Comparison of ENCODE assay signal across 24 mouse cellular contexts in the genomic region with DNA sequence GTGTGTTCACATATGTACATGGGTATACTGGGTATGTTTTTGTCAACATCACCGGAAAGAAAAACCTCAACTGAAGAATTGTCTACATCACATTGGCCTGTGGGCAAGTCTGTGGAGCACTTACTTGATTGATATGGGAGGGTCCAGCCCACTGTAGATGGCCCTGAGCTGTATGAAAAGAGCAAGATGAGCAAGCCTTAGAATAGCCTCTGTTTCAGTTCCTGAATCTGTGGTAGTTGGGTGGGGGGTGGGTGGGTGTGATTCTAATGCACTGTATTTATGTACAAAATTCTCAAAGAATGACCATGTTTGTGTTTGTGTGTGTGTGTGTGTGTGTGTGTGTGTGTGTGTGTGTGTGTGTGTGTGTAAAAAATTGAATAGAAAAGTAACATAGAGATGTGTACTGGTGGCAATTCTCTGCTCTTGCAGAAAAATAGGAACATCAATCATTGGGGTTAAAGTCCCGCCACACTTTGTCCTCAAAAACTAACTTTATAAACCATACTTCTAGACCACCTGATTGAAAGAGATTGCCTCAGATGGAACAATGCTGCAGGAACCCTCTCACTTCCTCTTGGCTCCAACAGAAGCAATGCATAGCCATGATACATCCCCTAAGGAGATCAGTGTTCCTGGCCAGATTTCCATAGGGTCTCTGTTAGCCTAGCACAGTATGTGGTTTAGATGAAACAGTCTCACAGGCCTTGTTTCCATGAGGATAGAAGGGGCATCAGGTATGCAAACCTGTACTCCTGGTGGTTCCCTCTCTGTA.
DNase-seq lines count a peak whose midpoint lies in the region; ATAC-seq and TF ChIP-seq lines count a peak whose summit lies in the region.
"Had no signal": no experiment of that assay in that cellular context is flagged by ENCODE, and none has a peak within 500 bp of the region (broad histone marks: within the 10 kb centered on the region; RNA-seq: fewer than 3 reads in every experiment).

No protein-coding gene starts in this region.

- 85% methylated on average over 2 of the region's 2 CpGs for WGBS in intestine, postnatal 0 days

- no peak for TF ChIP-seq CTCF in CH12.LX (conservative IDR thresholded peaks at IDR 0.05 in 1 of 2, IDR thresholded peaks at IDR 0.05 in 1 of 2; ENCODE audit: low read depth in 2 of 2, low read length in 2 of 2)
- no peak for TF ChIP-seq CTCF in intestine, postnatal 0 days (IDR thresholded peaks at IDR 0.05; ENCODE audit: low read depth)

- H3K9ac ChIP-seq in CH12.LX (ENCODE audit: insufficient read depth, low read depth) = no peak overlapping the region
- no peak overlapping the region for H3K9ac ChIP-seq in intestine, postnatal 0 days (ENCODE audit: low read depth, low read length)
- H3K9ac ChIP-seq: embryonic facial prominence, embryonic 13.5 days; embryonic facial prominence, embryonic 15.5 days; forebrain, embryonic 12.5 days had no signal

- no peaks in the 10 kb centered on the region for H3K27me3 ChIP-seq in CH12.LX (replicated peaks)
- H3K27me3 ChIP-seq in intestine, postnatal 0 days (replicated peaks; ENCODE audit: control insufficient read depth, insufficient read depth, low read length) = no peaks in the 10 kb centered on the region
- H3K27me3 ChIP-seq: embryonic facial prominence, embryonic 13.5 days; embryonic facial prominence, embryonic 15.5 days; forebrain, embryonic 12.5 days had no signal

- no peaks in the 10 kb centered on the region for H3K79me2 ChIP-seq in CH12.LX (replicated peaks; ENCODE audit: control insufficient read depth, extremely low read depth, insufficient read depth, poor library complexity, severe bottlenecking)

- peaks cover 5% of the 10 kb centered on the region for H3K9me3 ChIP-seq in CH12.LX (replicated peaks; ENCODE audit: low read length)
- no peaks in the 10 kb centered on the region for H3K9me3 ChIP-seq in intestine, postnatal 0 days (ENCODE audit: control insufficient read depth)
- H3K9me3 ChIP-seq: embryonic facial prominence, embryonic 13.5 days; embryonic facial prominence, embryonic 15.5 days; forebrain, embryonic 10.5 days; forebrain, embryonic 12.5 days had no signal

- ATAC-seq in granulocyte monocyte progenitor cell, adult 5-6 weeks (replicated peaks; ENCODE audit: poor library complexity, severe bottlenecking) = peak; percentile 71
- ATAC-seq in megakaryocyte progenitor cell, adult 5-6 weeks (replicated peaks; ENCODE audit: poor library complexity) = peak; percentile 55
- ATAC-seq in intestine, postnatal 0 days = no peak
- ATAC-seq: CD4-positive, CD25-positive, alpha-beta regulatory T cell, adult 4 months; forebrain, embryonic 14.5 days; forebrain, embryonic 16.5 days had no signal

- TF ChIP-seq RAD21 in CH12.LX (IDR thresholded peaks at IDR 0.05; ENCODE audit: low read depth, low read length) = no peak

- H3K4me3 ChIP-seq in CH12.LX (replicated peaks in 1 of 3; ENCODE audit: low read depth in 2 of 3, low read length in 2 of 3, poor library complexity in 1 of 3) = no peak overlapping the region
- no peak overlapping the region for H3K4me3 ChIP-seq in intestine, postnatal 0 days (ENCODE audit: low read depth, low read length)
- H3K4me3 ChIP-seq: embryonic facial prominence, embryonic 13.5 days; embryonic facial prominence, embryonic 15.5 days; erythroblast, embryonic 14.5 days; forebrain, embryonic 10.5 days; forebrain, embryonic 12.5 days had no signal

- in situ Hi-C loops in CH12.LX (cut with MboI; ENCODE audit: low pct_ligation_motif_present, low pct_unique_long_range_greater_than_20kb, low sequenced_read_pairs) = no loop called here

- no peak overlapping the region for H3K4me2 ChIP-seq in CH12.LX (ENCODE audit: insufficient read depth, low read depth, poor library complexity, severe bottlenecking)
- H3K4me2 ChIP-seq in intestine, postnatal 0 days (replicated peaks; ENCODE audit: low read depth) = no peak overlapping the region
- H3K4me2 ChIP-seq: embryonic facial prominence, embryonic 13.5 days; embryonic facial prominence, embryonic 15.5 days; forebrain, embryonic 12.5 days had no signal

- TF ChIP-seq EP300 in CH12.LX (IDR thresholded peaks at IDR 0.05; ENCODE audit: low read length) = peak; percentile 26; the same call in 1 of the 2 replicates

- H3K36me3 ChIP-seq in CH12.LX (replicated peaks in 1 of 2; ENCODE audit: control insufficient read depth in 1 of 2, insufficient read depth in 1 of 2, low read length in 1 of 2) = no peaks in the 10 kb centered on the region
- no peaks in the 10 kb centered on the region for H3K36me3 ChIP-seq in intestine, postnatal 0 days (ENCODE audit: control insufficient read depth, insufficient read depth)
- H3K36me3 ChIP-seq: embryonic facial prominence, embryonic 13.5 days; embryonic facial prominence, embryonic 15.5 days; forebrain, embryonic 10.5 days; forebrain, embryonic 12.5 days had no signal

- H3K27ac ChIP-seq in CH12.LX (ENCODE audit: insufficient read depth, low read depth) = no peak overlapping the region
- no peak overlapping the region for H3K27ac ChIP-seq in intestine, postnatal 0 days (ENCODE audit: low read depth, low read length)
- H3K27ac ChIP-seq: embryonic facial prominence, embryonic 13.5 days; embryonic facial prominence, embryonic 15.5 days; forebrain, embryonic 10.5 days; forebrain, embryonic 12.5 days had no signal

- H3K4me1 ChIP-seq in CH12.LX (ENCODE audit: control insufficient read depth in 1 of 2, insufficient read depth in 2 of 2) = peaks cover 3 to 13% of the 10 kb centered on the region in 2 experiments; a peak in 3 of 4 replicates
- no peaks in the 10 kb centered on the region for H3K4me1 ChIP-seq in intestine, postnatal 0 days (replicated peaks; ENCODE audit: control insufficient read depth, insufficient read depth, low read length)
- H3K4me1 ChIP-seq: embryonic facial prominence, embryonic 13.5 days; embryonic facial prominence, embryonic 15.5 days; forebrain, embryonic 10.5 days; forebrain, embryonic 12.5 days had no signal

- TF ChIP-seq POLR2A in CH12.LX (IDR thresholded peaks at IDR 0.05; ENCODE audit: low read depth, low read length) = no peak

- DNase-seq in CH12.LX (ENCODE audit: extremely low read depth) = peak; percentile 31
- DNase-seq in neural tube, embryonic 10.5 days (ENCODE audit: extremely low spot score, low spot score) = no peak
- DNase-seq in frontal cortex, postnatal 14 days (ENCODE audit: low spot score in 2 of 2) = no peak
- DNase-seq: adrenal gland, adult 2 months; adrenal gland, postnatal 14 days; adrenal gland, postnatal 36 days; B cell, adult 2 months; cerebellum, adult 11-12 months; cerebellum, adult 2 months; cerebellum, adult 9-10 months; cerebellum, postnatal 10 days; cerebellum, postnatal 25 days; embryo, embryonic 11 days had no signal

- dilution Hi-C loops in CH12.LX (cut with MboI; ENCODE audit: extremely low pct_ligation_motif_present, extremely low pct_unique_long_range_greater_than_20kb, low sequenced_read_pairs) = no loop called here

TF ChIP-seq in CH12.LX, 34 proteins besides CTCF, POLR2A, EP300 and RAD21:
- peak; percentile 80 for TF ChIP-seq IRF4 (IDR thresholded peaks at IDR 0.05; ENCODE audit: low read depth, low read length)
- TF ChIP-seq MAZ (IDR thresholded peaks at IDR 0.05; ENCODE audit: low read depth, low read length) = no peak
